9 mouse cellular contexts compared by ENCODE assay signal in the genomic region with DNA sequence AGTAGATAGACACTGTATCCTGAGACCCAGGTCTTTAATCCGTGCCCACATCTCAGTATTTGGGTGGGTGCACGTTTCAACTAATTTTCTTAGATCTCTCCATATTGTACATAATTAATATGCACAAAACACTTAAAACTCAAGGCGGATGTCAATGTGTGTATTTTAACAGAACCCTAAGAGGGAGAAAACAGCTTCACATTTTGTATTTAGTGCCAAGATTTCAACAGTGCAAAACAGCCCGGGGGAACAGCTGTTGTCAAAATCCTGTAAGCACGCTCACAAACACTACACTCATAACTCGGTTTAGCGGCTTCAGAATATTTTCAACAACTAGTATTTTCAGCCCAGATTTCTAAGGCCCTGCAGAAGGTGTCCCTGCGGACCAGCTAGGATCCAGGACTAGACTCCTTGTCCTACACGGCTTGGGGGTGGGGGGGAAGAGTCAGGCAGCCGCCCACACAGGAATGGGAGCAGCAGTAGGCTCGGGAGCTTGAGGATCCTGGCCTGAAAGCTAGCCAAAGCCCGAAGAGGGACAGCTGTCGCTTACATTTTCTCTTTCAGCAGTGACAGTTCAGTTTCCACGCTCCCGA. TPM values are rescaled to one million over a fixed set of nuclear protein-coding genes. Genes with fewer than 3 reads are reported as not detected.
A peak's percentile ranks its signal among the peaks of the same experiment; 100 is the strongest.
DNase-seq lines count a peak whose midpoint lies in the region; ATAC-seq and TF ChIP-seq lines count a peak whose summit lies in the region.
"Had no signal": no experiment of that assay in that cellular context is flagged by ENCODE, and none has a peak within 500 bp of the region (broad histone marks: within the 10 kb centered on the region; RNA-seq: fewer than 3 reads in every experiment).

No protein-coding gene starts in this region.

- 0 out of 2 replicates have a peak overlapping the region, but pooled peaks have one; percentile 45 for H3K4me3 ChIP-seq in lung, embryonic 15.5 days
- H3K4me3 ChIP-seq in embryonic facial prominence, embryonic 11.5 days (ENCODE audit: low read depth, low read length): peak overlapping the region; percentile 50
- peak overlapping the region; percentile 67 for H3K4me3 ChIP-seq in myocyte

- no peak for DNase-seq in lung, postnatal 4 days
- DNase-seq in embryonic facial prominence, embryonic 11.5 days (ENCODE audit: low spot score): peak; percentile 57
- DNase-seq in gastrocnemius, postnatal 25 days: peak; percentile 83
- no peak for DNase-seq in cerebellum, adult 18-20 months

- no peak overlapping the region for H3K27ac ChIP-seq in lung, embryonic 15.5 days
- no peak overlapping the region for H3K27ac ChIP-seq in embryonic facial prominence, embryonic 11.5 days (replicated peaks; ENCODE audit: low read depth, low read length)
- H3K27ac ChIP-seq: intestine, embryonic 15.5 days had no signal

- WGBS in lung, embryonic 15.5 days: 3% methylated on average over 15 of the region's 15 CpGs
- WGBS in embryonic facial prominence, embryonic 11.5 days: under 1% methylated on average over 15 of the region's 15 CpGs

- H3K4me2 ChIP-seq in lung, embryonic 15.5 days: peak overlapping the region; percentile 90; the same call in 1 of the 2 replicates
- H3K4me2 ChIP-seq in embryonic facial prominence, embryonic 11.5 days (ENCODE audit: low read depth, low read length): peak overlapping the region; percentile 21; the same call in 1 of the 2 replicates
- H3K4me2 ChIP-seq in myocyte (ENCODE audit: low read depth): peak overlapping the region; percentile 88

- no peak overlapping the region for H3K9ac ChIP-seq in lung, embryonic 15.5 days
- peak overlapping the region; percentile 34; the same call in 1 of the 2 replicates for H3K9ac ChIP-seq in embryonic facial prominence, embryonic 11.5 days (replicated peaks; ENCODE audit: low read length)
- H3K9ac ChIP-seq: intestine, embryonic 15.5 days had no signal

- H3ac ChIP-seq in myocyte (ENCODE audit: control insufficient read depth, insufficient read length): peak overlapping the region; percentile 81

- TF ChIP-seq POLR2A in myocyte (IDR thresholded peaks at IDR 0.05; ENCODE audit: insufficient read length, low read depth): no peak

- no peaks in the 10 kb centered on the region for H3K9me3 ChIP-seq in lung, embryonic 15.5 days
- no peaks in the 10 kb centered on the region for H3K9me3 ChIP-seq in embryonic facial prominence, embryonic 11.5 days (replicated peaks; ENCODE audit: control insufficient read depth, low read length)
- H3K9me3 ChIP-seq: intestine, embryonic 15.5 days had no signal

- no peak for ATAC-seq in lung, embryonic 15.5 days (ENCODE audit: borderline replicate concordance, extremely low read depth, low FRiP score, low TSS enrichment)
- no peak for ATAC-seq in embryonic facial prominence, embryonic 11.5 days (replicated peaks; ENCODE audit: insufficient number of reproducible peaks, low FRiP score, low TSS enrichment, low read depth)
- no peak for ATAC-seq in activated CD4-positive, CD25-positive, alpha-beta regulatory T cell, adult 4 months
- ATAC-seq in granulocyte monocyte progenitor cell, adult 5-6 weeks (replicated peaks; ENCODE audit: poor library complexity, severe bottlenecking): no peak

- H3K36me3 ChIP-seq in lung, embryonic 15.5 days: no peaks in the 10 kb centered on the region
- no peaks in the 10 kb centered on the region for H3K36me3 ChIP-seq in embryonic facial prominence, embryonic 11.5 days (replicated peaks; ENCODE audit: control insufficient read depth, insufficient read depth, low read depth, low read length)
- peaks cover 4% of the 10 kb centered on the region for H3K36me3 ChIP-seq in myocyte (ENCODE audit: control insufficient read depth, insufficient read depth)
- H3K36me3 ChIP-seq: intestine, embryonic 15.5 days had no signal

- H3K27me3 ChIP-seq in lung, embryonic 15.5 days: peaks cover 99% of the 10 kb centered on the region
- H3K27me3 ChIP-seq in embryonic facial prominence, embryonic 11.5 days (ENCODE audit: control insufficient read depth, insufficient read depth, low read length): peaks cover 63% of the 10 kb centered on the region
- no peaks in the 10 kb centered on the region for H3K27me3 ChIP-seq in myocyte (ENCODE audit: control insufficient read depth, insufficient read depth, insufficient read length)

- H3K79me2 ChIP-seq in myocyte (ENCODE audit: control insufficient read depth, insufficient read depth): peaks cover 48% of the 10 kb centered on the region

- peaks cover 14% of the 10 kb centered on the region for H3K4me1 ChIP-seq in lung, embryonic 15.5 days
- no peaks in the 10 kb centered on the region; the same call in 1 of the 2 replicates for H3K4me1 ChIP-seq in embryonic facial prominence, embryonic 11.5 days (ENCODE audit: control insufficient read depth, insufficient read depth, low read length)

TF ChIP-seq in myocyte, 11 proteins besides CTCF, POLR2A, EP300 and RAD21:
- peak; percentile 44 to 76 (median 57) for TF ChIP-seq MYOD1 (IDR thresholded peaks at IDR 0.05; ENCODE audit: control insufficient read depth in 1 of 3, insufficient read length in 2 of 3, low read depth in 2 of 3)
- TF ChIP-seq MYOG (IDR thresholded peaks at IDR 0.05; ENCODE audit: control insufficient read depth in 1 of 3, insufficient read depth in 1 of 3, insufficient read length in 2 of 3, low read depth in 2 of 3): peak in 2 of 3 experiments; percentile 46 to 76
- no peak for TF ChIP-seq MAX (IDR thresholded peaks at IDR 0.05; ENCODE audit: low read depth)
- TF ChIP-seq TCF12 (IDR thresholded peaks at IDR 0.05; ENCODE audit: insufficient read depth, poor library complexity, severe bottlenecking): peak; percentile 27

RNA-seq across cellular contexts. Expression of a gene that starts 14.5 kb away (rescaled TPM):
- polyA plus RNA-seq in lung, embryonic 15.5 days (2015; fragmentation: Nextera tagmentation; extraction: Ambion mirVana): 0.04 TPM in 1 of 2 replicates, not detected in the other
- polyA plus RNA-seq in embryonic facial prominence, embryonic 11.5 days (2014; fragmentation: Nextera tagmentation; extraction: Ambion mirVana): 7.1 and 8.3 TPM in 2 replicates
- 100 to 1,000 TPM; 104 to 122 TPM for total RNA-seq in gastrocnemius, postnatal 25 days (2021)
- polyA plus RNA-seq in myocyte (2012; fragmentation: generic; extraction: Trizol): 24.8 TPM
- polyA plus RNA-seq in activated CD4-positive, CD25-positive, alpha-beta regulatory T cell, adult 4 months (2017; shearing (Covaris generic)): not detected
- not detected in 2 replicates for total RNA-seq in granulocyte monocyte progenitor cell, adult 5-6 weeks (2014; fragmentation: Nextera tagmentation)
- total RNA-seq in granulocyte monocyte progenitor cell, adult 5-6 weeks (2017): not detected in 2 replicates

Comparison
In these comparisons a context has a peak if more than half of its experiments do, and no peak if none do; other contexts are left out.
1. H3K4me2 ChIP-seq: peak in every context shown above with its lines; median percentile 90 in lung, embryonic 15.5 days; 88 in myocyte; 21 in embryonic facial prominence, embryonic 11.5 days.
2. DNase-seq: peak in embryonic facial prominence, embryonic 11.5 days (single experiment) and gastrocnemius, postnatal 25 days (single experiment); none in lung, postnatal 4 days (0 of 2) and cerebellum, adult 18-20 months (0 of 2).
3. Peak in every context shown above with its lines, with median percentiles within 50 percentile points of each other: H3K4me3 ChIP-seq.